Mouse (Mus musculus): ENCODE measurements around the gene Tekt1. TPM values are rescaled to one million over a fixed set of nuclear protein-coding genes. Genes with fewer than 3 reads are reported as not detected.

The Tekt1 gene
- polyA plus RNA-seq, 1 experiment from 2014 or later, result 1.7 TPM

GRCm38 (mm10) chr11:72311355-72312001 is 50.8 kb downstream of the Tekt1 start:
- Histone ChIP-seq H3K9ac (ENCODE audit: low read length) (no peak overlapping the region), H3K9me3 (replicated peaks; ENCODE audit: control insufficient read depth, low read length) (no peaks in the 10 kb centered on the region), H3K4me3 (ENCODE audit: low read length) (no peak overlapping the region), H3K4me1 (ENCODE audit: control insufficient read depth, insufficient read depth, low read length) (0 out of 2 replicates have a peak, but pooled peaks cover 2% of the 10 kb centered on the region), H3K27ac (ENCODE audit: low read length) (no peak overlapping the region), H3K36me3 (ENCODE audit: control insufficient read depth, insufficient read depth) (no peaks in the 10 kb centered on the region), H3K4me2 (ENCODE audit: low read depth, low read length) (no peak overlapping the region), H3K27me3 (ENCODE audit: control insufficient read depth, insufficient read depth, low read length) (peaks cover 26% of the 10 kb centered on the region)
- ATAC-seq (replicated peaks; ENCODE audit: extremely low read depth, insufficient read depth, low FRiP score), result no peak
- WGBS, result 82% methylated on average over 10 of the region's 10 CpGs

- Histone ChIP-seq H3K27ac (ENCODE audit: low read length) (no peak overlapping the region), H3K4me1 (ENCODE audit: control insufficient read depth, insufficient read depth, low read length) (0 out of 2 replicates have a peak, but pooled peaks cover 2% of the 10 kb centered on the region), H3K4me2 (ENCODE audit: low read depth, low read length) (no peak overlapping the region), H3K36me3 (ENCODE audit: control insufficient read depth, insufficient read depth) (no peaks in the 10 kb centered on the region), H3K9ac (ENCODE audit: low read length) (no peak overlapping the region), H3K27me3 (ENCODE audit: control insufficient read depth, insufficient read depth, low read length) (peaks cover 22% of the 10 kb centered on the region), H3K4me3 (ENCODE audit: low read length) (no peak overlapping the region), H3K9me3 (replicated peaks; ENCODE audit: control insufficient read depth, low read length) (no peaks in the 10 kb centered on the region)
- ATAC-seq (replicated peaks; ENCODE audit: extremely low read depth, insufficient read depth, low FRiP score), result no peak
- 65% methylated on average over 4 of the region's 4 CpGs for WGBS
Observed at GRCm38 (mm10) chr11:72310491-72310890, 51.8 kb downstream of the Tekt1 start.

- Histone ChIP-seq H3K9me3 (replicated peaks; ENCODE audit: control insufficient read depth, low read length) (no peaks in the 10 kb centered on the region), H3K27me3 (ENCODE audit: control insufficient read depth, insufficient read depth, low read length) (peaks cover 9% of the 10 kb centered on the region), H3K4me1 (ENCODE audit: control insufficient read depth, insufficient read depth, low read length) (0 out of 2 replicates have a peak, but pooled peaks cover 2% of the 10 kb centered on the region), H3K4me2 (ENCODE audit: low read depth, low read length) (no peak overlapping the region), H3K9ac (ENCODE audit: low read length) (no peak overlapping the region), H3K4me3 (ENCODE audit: low read length) (no peak overlapping the region), H3K27ac (ENCODE audit: low read length) (no peak overlapping the region), H3K36me3 (ENCODE audit: control insufficient read depth, insufficient read depth) (no peaks in the 10 kb centered on the region)
- ATAC-seq (replicated peaks; ENCODE audit: extremely low read depth, insufficient read depth, low FRiP score), result peak; percentile 60; the same call in 1 of the 2 replicates
- WGBS, result 15% methylated on average over 2 of the region's 2 CpGs
Observed at GRCm38 (mm10) chr11:72308982-72309381, 53.3 kb downstream of the Tekt1 start.

- Histone ChIP-seq H3K4me2 (ENCODE audit: low read depth, low read length) (no peak overlapping the region), H3K27me3 (ENCODE audit: control insufficient read depth, insufficient read depth, low read length) (no peaks in the 10 kb centered on the region), H3K36me3 (ENCODE audit: control insufficient read depth, insufficient read depth) (no peaks in the 10 kb centered on the region), H3K4me1 (ENCODE audit: control insufficient read depth, insufficient read depth, low read length) (0 out of 2 replicates have a peak, but pooled peaks cover 2% of the 10 kb centered on the region), H3K9ac (ENCODE audit: low read length) (no peak overlapping the region), H3K9me3 (replicated peaks; ENCODE audit: control insufficient read depth, low read length) (no peaks in the 10 kb centered on the region), H3K27ac (ENCODE audit: low read length) (no peak overlapping the region), H3K4me3 (ENCODE audit: low read length) (no peak overlapping the region)
- no peak for ATAC-seq (replicated peaks; ENCODE audit: extremely low read depth, insufficient read depth, low FRiP score)
- WGBS, result 82% methylated on average over 5 of the region's 5 CpGs
Observed at GRCm38 (mm10) chr11:72307461-72307860, 54.8 kb downstream of the Tekt1 start.

- H3K4me2 ChIP-seq (ENCODE audit: low read depth, low read length), result peak overlapping the region; percentile 68
- peak; percentile 33; the same call in 1 of the 2 replicates for ATAC-seq (replicated peaks; ENCODE audit: extremely low read depth, insufficient read depth, low FRiP score)
Observed at GRCm38 (mm10) chr11:72302230-72302629, 60.0 kb downstream of the Tekt1 start.

GRCm38 (mm10) chr11:72301334-72301733 is 60.9 kb downstream of the Tekt1 start, which contains the start of gene Xaf1:
TSS of gene Xaf1 (plus strand) at chr11:72301629.
- 7% methylated on average over 6 of the region's 6 CpGs for WGBS
- peak; percentile 75 for ATAC-seq (replicated peaks; ENCODE audit: extremely low read depth, insufficient read depth, low FRiP score)

More at GRCm38 (mm10) chr11:72302230-72302629, 60.0 kb downstream of the Tekt1 start:
- 68% methylated on average over 7 of the region's 7 CpGs for WGBS
- Histone ChIP-seq H3K9me3 (replicated peaks; ENCODE audit: control insufficient read depth, low read length) (no peaks in the 10 kb centered on the region), H3K27ac (ENCODE audit: low read length) (peak overlapping the region; percentile 72; the same call in 1 of the 2 replicates), H3K4me1 (ENCODE audit: control insufficient read depth, insufficient read depth, low read length) (peaks cover 7% of the 10 kb centered on the region; the same call in 1 of the 2 replicates), H3K36me3 (ENCODE audit: control insufficient read depth, insufficient read depth) (no peaks in the 10 kb centered on the region), H3K4me3 (ENCODE audit: low read length) (peak overlapping the region; percentile 50), H3K9ac (ENCODE audit: low read length) (no peak overlapping the region), H3K27me3 (ENCODE audit: control insufficient read depth, insufficient read depth, low read length) (no peaks in the 10 kb centered on the region)

More at GRCm38 (mm10) chr11:72301334-72301733, 60.9 kb downstream of the Tekt1 start, which contains the start of gene Xaf1:
- Histone ChIP-seq H3K9me3 (replicated peaks; ENCODE audit: control insufficient read depth, low read length) (no peaks in the 10 kb centered on the region), H3K27ac (ENCODE audit: low read length) (peak within 1 kb of the TSS; percentile 72), H3K4me1 (ENCODE audit: control insufficient read depth, insufficient read depth, low read length) (peaks cover 7% of the 10 kb centered on the region; the same call in 1 of the 2 replicates), H3K27me3 (ENCODE audit: control insufficient read depth, insufficient read depth, low read length) (no peaks in the 10 kb centered on the region), H3K4me3 (ENCODE audit: low read length) (peak within 1 kb of the TSS; percentile 50), H3K9ac (ENCODE audit: low read length) (peak within 1 kb of the TSS; percentile 64), H3K4me2 (ENCODE audit: low read depth, low read length) (peak within 1 kb of the TSS; percentile 68), H3K36me3 (ENCODE audit: control insufficient read depth, insufficient read depth) (no peaks in the 10 kb centered on the region)

Small RNA genes lying within 50 kb of the gene (microRNA-seq; reads per million reads assigned to microRNA genes)
- not detected for gene Mir6338

Other genes starting within 250 kb of the Tekt1 start
- gene Pitpnm3, start 226.7 kb downstream of the Tekt1 start, polyA plus RNA-seq (2015; fragmentation: Nextera tagmentation; extraction: Ambion mirVana), result 0.18 and 0.45 TPM in 2 replicates
- 0.07 and 0.11 TPM in 2 replicates for gene Gm43951, start 155.6 kb downstream of the Tekt1 start, polyA plus RNA-seq (2015; fragmentation: Nextera tagmentation; extraction: Ambion mirVana)
- 7.5 and 9.2 TPM in 2 replicates for gene 4933427D14Rik, start 155.0 kb downstream of the Tekt1 start, polyA plus RNA-seq (2015; fragmentation: Nextera tagmentation; extraction: Ambion mirVana)
- gene Txndc17, start 154.9 kb downstream of the Tekt1 start, polyA plus RNA-seq (2015; fragmentation: Nextera tagmentation; extraction: Ambion mirVana), result 149 and 160 TPM in 2 replicates
- 29.5 and 30.8 TPM in 2 replicates for gene Med31, start 146.8 kb downstream of the Tekt1 start, polyA plus RNA-seq (2015; fragmentation: Nextera tagmentation; extraction: Ambion mirVana)
- 0.10 and 0.18 TPM in 2 replicates for gene Slc13a5, start 95.2 kb downstream of the Tekt1 start, polyA plus RNA-seq (2015; fragmentation: Nextera tagmentation; extraction: Ambion mirVana)
- 8.5 and 14.4 TPM in 2 replicates for gene Xaf1, start 60.8 kb downstream of the Tekt1 start, polyA plus RNA-seq (2015; fragmentation: Nextera tagmentation; extraction: Ambion mirVana)
- not detected in 2 replicates for gene Fbxo39, start 48.0 kb downstream of the Tekt1 start, polyA plus RNA-seq (2015; fragmentation: Nextera tagmentation; extraction: Ambion mirVana)
- 115 and 121 TPM in 2 replicates for gene Smtnl2, start 49.3 kb upstream of the Tekt1 start, polyA plus RNA-seq (2015; fragmentation: Nextera tagmentation; extraction: Ambion mirVana)
- 0.17 TPM in 1 of 2 replicates, not detected in the other for gene Ggt6, start 73.1 kb upstream of the Tekt1 start, polyA plus RNA-seq (2015; fragmentation: Nextera tagmentation; extraction: Ambion mirVana)
- 70.2 and 81.8 TPM in 2 replicates for gene Mybbp1a, start 78.9 kb upstream of the Tekt1 start, polyA plus RNA-seq (2015; fragmentation: Nextera tagmentation; extraction: Ambion mirVana)
- gene Spns2, start 127.5 kb upstream of the Tekt1 start, polyA plus RNA-seq (2015; fragmentation: Nextera tagmentation; extraction: Ambion mirVana), result 1.8 and 3.6 TPM in 2 replicates
- gene Spns3, start 188.1 kb upstream of the Tekt1 start, polyA plus RNA-seq (2015; fragmentation: Nextera tagmentation; extraction: Ambion mirVana), result 0.54 and 1.0 TPM in 2 replicates
- gene Ube2g1, start 244.8 kb upstream of the Tekt1 start, polyA plus RNA-seq (2015; fragmentation: Nextera tagmentation; extraction: Ambion mirVana), result 59.2 and 67.2 TPM in 2 replicates

All from heart, embryonic 16.5 days (tissue).